Mouse (Mus musculus): ENCODE measurements at regions not wholly inside any gene's neighbourhood (a gene's known extent, or its start where the extent isn't known, plus 50 kb on each side); places are given as distances from the start of the nearest gene placed in this dataset.

GRCm38 (mm10) chr1:83496888-83497287, 88.9 kb upstream of the Sphkap start:
- DNase-seq: no peak

- no peak for DNase-seq
These were observed 88.4 kb upstream of the Sphkap start for GRCm38 (mm10) chr1:83496380-83496779.

DNA sequence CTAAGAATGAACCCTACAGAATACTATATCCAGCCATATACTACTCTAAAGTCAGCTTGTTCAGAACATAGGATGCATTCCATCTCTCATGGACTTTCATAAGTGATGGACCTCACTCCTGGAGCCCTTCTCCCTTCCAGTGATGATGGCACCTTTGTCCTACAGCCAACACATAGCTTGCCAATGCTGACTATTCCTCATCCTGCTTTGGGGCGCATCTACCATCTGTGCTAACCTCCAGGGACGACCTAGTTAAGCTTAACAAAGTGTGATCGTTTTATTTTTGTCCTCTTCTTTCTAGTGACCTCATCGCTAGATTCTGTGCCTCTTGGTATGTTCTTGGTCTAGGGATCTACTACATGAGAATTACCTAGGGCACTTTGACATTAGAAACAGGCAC, 87.0 kb upstream of the Sphkap start:
- DNase-seq: no peak

- no peak for DNase-seq
These were observed 71.1 kb upstream of the Sphkap start for GRCm38 (mm10) chr1:83479111-83479510.
